Mouse (Mus musculus): ENCODE measurements around the gene Anapc15-ps.
A peak's percentile ranks its signal among the peaks of the same experiment; 100 is the strongest.

Gene Anapc15-ps

GRCm38 (mm10) chr10:95689833-95690232, 16.6 kb upstream of the Anapc15-ps start:
- no peak for DNase-seq

- no peak for DNase-seq
These were observed 15.8 kb upstream of the Anapc15-ps start for GRCm38 (mm10) chr10:95689058-95689457.

GRCm38 (mm10) chr10:95687558-95688141, 14.4 kb upstream of the Anapc15-ps start:
- DNase-seq, result no peak

GRCm38 (mm10) chr10:95686041-95686440, 12.8 kb upstream of the Anapc15-ps start:
- no peak for DNase-seq

- peak; percentile 79 for DNase-seq
These were observed 11.7 kb upstream of the Anapc15-ps start for GRCm38 (mm10) chr10:95684782-95685555.

- no peak for DNase-seq
These were observed 11.0 kb upstream of the Anapc15-ps start for GRCm38 (mm10) chr10:95684250-95684649.

GRCm38 (mm10) chr10:95683735-95684134, 10.5 kb upstream of the Anapc15-ps start:
- no peak for DNase-seq

- no peak for DNase-seq
These were observed 9.7 kb upstream of the Anapc15-ps start for GRCm38 (mm10) chr10:95682964-95683363.

GRCm38 (mm10) chr10:95682091-95682740, 9.0 kb upstream of the Anapc15-ps start:
- no peak for DNase-seq

- no peak for DNase-seq
These were observed 8.2 kb upstream of the Anapc15-ps start for GRCm38 (mm10) chr10:95681481-95681880.

GRCm38 (mm10) chr10:95681058-95681440, 7.8 kb upstream of the Anapc15-ps start:
- DNase-seq, result no peak

GRCm38 (mm10) chr10:95680153-95681057, 7.2 kb upstream of the Anapc15-ps start:
- DNase-seq, result peak; percentile 58

GRCm38 (mm10) chr10:95679131-95679530, 5.9 kb upstream of the Anapc15-ps start:
- no peak for DNase-seq

- no peak for DNase-seq
These were observed 5.4 kb upstream of the Anapc15-ps start for GRCm38 (mm10) chr10:95678661-95679060.

GRCm38 (mm10) chr10:95678241-95678640, 5.0 kb upstream of the Anapc15-ps start:
- DNase-seq, result no peak

- DNase-seq, result peak; percentile 56
These were observed 4.3 kb upstream of the Anapc15-ps start for GRCm38 (mm10) chr10:95677356-95678109.

GRCm38 (mm10) chr10:95676991-95677355, 3.7 kb upstream of the Anapc15-ps start:
- DNase-seq, result no peak

- no peak for DNase-seq
These were observed 3.1 kb upstream of the Anapc15-ps start for GRCm38 (mm10) chr10:95676387-95676786.

GRCm38 (mm10) chr10:95670781-95671780, 2.2 kb downstream of the Anapc15-ps start:
- no peak for DNase-seq

GRCm38 (mm10) chr10:95669872-95670271, 3.4 kb downstream of the Anapc15-ps start:
- DNase-seq, result no peak

- DNase-seq, result no peak
These were observed 4.2 kb downstream of the Anapc15-ps start for GRCm38 (mm10) chr10:95669034-95669433.
